Comparison of ENCODE assay signal across 26 mouse cellular contexts in the genomic region with DNA sequence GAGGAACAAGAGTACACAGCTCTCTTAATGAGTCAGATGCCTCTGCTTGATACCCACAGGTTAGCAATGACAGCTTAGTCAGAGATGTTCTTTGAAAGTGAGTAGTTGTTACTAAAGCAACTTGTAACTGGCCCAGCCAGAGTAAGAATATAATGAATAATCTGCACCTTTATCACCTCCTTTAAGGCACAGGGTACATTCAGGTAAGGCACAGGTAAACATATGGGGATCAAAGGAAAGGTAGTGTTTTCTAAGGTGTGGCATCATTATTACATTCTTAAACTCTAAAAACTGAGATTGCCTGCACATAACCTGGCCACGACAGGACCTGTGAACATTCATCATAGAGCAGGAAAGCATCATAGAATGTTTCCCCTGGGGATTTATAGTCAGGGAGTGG. TPM values are rescaled to one million over a fixed set of nuclear protein-coding genes. Genes with fewer than 3 reads are reported as not detected.
DNase-seq lines count a peak whose midpoint lies in the region; ATAC-seq and TF ChIP-seq lines count a peak whose summit lies in the region.
"Had no signal": no experiment of that assay in that cellular context is flagged by ENCODE, and none has a peak within 500 bp of the region (broad histone marks: within the 10 kb centered on the region; RNA-seq: fewer than 3 reads in every experiment).

No protein-coding gene starts in this region.

- DNase-seq in midbrain, postnatal 0 days (ENCODE audit: low spot score), result no peak
- no peak for DNase-seq in adrenal gland, adult 18-20 months (ENCODE audit: low spot score in 2 of 2)
- no peak for DNase-seq in forebrain, embryonic 11.5 days (ENCODE audit: low spot score)
- DNase-seq: adrenal gland, adult 8-10 months; adrenal gland, postnatal 25 days; cerebellum, adult 11-12 months; cerebellum, adult 8-10 months; cerebellum, postnatal 10 days; cerebellum, postnatal 36 days; forebrain, postnatal 0 days; gastrocnemius, postnatal 36 days; heart, postnatal 10 days; heart, postnatal 36 days; kidney, adult 11 months had no signal

- H3K4me1 ChIP-seq in stomach, embryonic 16.5 days (ENCODE audit: control insufficient read depth, insufficient read depth, low read length), result no peaks in the 10 kb centered on the region
- no peaks in the 10 kb centered on the region for H3K4me1 ChIP-seq in midbrain, postnatal 0 days (ENCODE audit: insufficient read depth, low read length)
- no peaks in the 10 kb centered on the region for H3K4me1 ChIP-seq in forebrain, embryonic 11.5 days (replicated peaks; ENCODE audit: control insufficient read depth, insufficient read depth, low read length)

- 66% methylated on average over 1 of the region's 1 CpGs for WGBS in stomach, embryonic 16.5 days
- 97% methylated on average over 1 of the region's 1 CpGs for WGBS in midbrain, postnatal 0 days
- WGBS in forebrain, embryonic 11.5 days, result 85% methylated on average over 1 of the region's 1 CpGs

- no peak overlapping the region for H3K4me2 ChIP-seq in stomach, embryonic 16.5 days (ENCODE audit: low read depth, low read length)
- H3K4me2 ChIP-seq in midbrain, postnatal 0 days (ENCODE audit: low read depth, low read length, poor library complexity, severe bottlenecking), result no peak overlapping the region
- no peak overlapping the region for H3K4me2 ChIP-seq in forebrain, embryonic 11.5 days (ENCODE audit: low read depth, low read length, severe bottlenecking)
- H3K4me2 ChIP-seq: heart, embryonic 12.5 days; heart, embryonic 15.5 days; hindbrain, embryonic 13.5 days; intestine, embryonic 15.5 days had no signal

- no peak overlapping the region for H3K9ac ChIP-seq in stomach, embryonic 16.5 days (ENCODE audit: low read length)
- no peak overlapping the region for H3K9ac ChIP-seq in midbrain, postnatal 0 days (replicated peaks; ENCODE audit: low read length, poor library complexity, severe bottlenecking)
- no peak overlapping the region for H3K9ac ChIP-seq in forebrain, embryonic 11.5 days (ENCODE audit: low read length)
- H3K9ac ChIP-seq: forebrain, postnatal 0 days; heart, embryonic 12.5 days; heart, embryonic 15.5 days; hindbrain, embryonic 13.5 days; intestine, embryonic 15.5 days had no signal

- H3K4me3 ChIP-seq in stomach, embryonic 16.5 days (replicated peaks; ENCODE audit: low read length), result no peak overlapping the region
- H3K4me3 ChIP-seq in midbrain, postnatal 0 days (ENCODE audit: low read depth, low read length), result no peak overlapping the region
- H3K4me3 ChIP-seq in forebrain, embryonic 11.5 days (ENCODE audit: low read depth, low read length), result no peak overlapping the region
- H3K4me3 ChIP-seq: forebrain, embryonic 10.5 days; heart, embryonic 12.5 days; heart, embryonic 15.5 days; hindbrain, embryonic 10.5 days; hindbrain, embryonic 13.5 days; intestine, embryonic 15.5 days had no signal

- no peaks in the 10 kb centered on the region for H3K9me3 ChIP-seq in stomach, embryonic 16.5 days (replicated peaks; ENCODE audit: control insufficient read depth, low read length)
- H3K9me3 ChIP-seq in midbrain, postnatal 0 days (ENCODE audit: low read length), result no peaks in the 10 kb centered on the region
- no peaks in the 10 kb centered on the region for H3K9me3 ChIP-seq in forebrain, embryonic 11.5 days (ENCODE audit: control insufficient read depth, low read length)
- H3K9me3 ChIP-seq: forebrain, embryonic 10.5 days; heart, embryonic 12.5 days; heart, embryonic 15.5 days; hindbrain, embryonic 10.5 days; hindbrain, embryonic 13.5 days; intestine, embryonic 15.5 days had no signal

- no peaks in the 10 kb centered on the region for H3K36me3 ChIP-seq in stomach, embryonic 16.5 days (ENCODE audit: control insufficient read depth, insufficient read depth, low read length)
- H3K36me3 ChIP-seq in midbrain, postnatal 0 days (ENCODE audit: insufficient read depth, low read length), result no peaks in the 10 kb centered on the region
- H3K36me3 ChIP-seq in forebrain, embryonic 11.5 days (ENCODE audit: control insufficient read depth, insufficient read depth, low read length), result no peaks in the 10 kb centered on the region
- H3K36me3 ChIP-seq: heart, embryonic 15.5 days; intestine, embryonic 15.5 days had no signal

- TF ChIP-seq CTCF in midbrain, postnatal 0 days (IDR thresholded peaks at IDR 0.05), result no peak

- peak; percentile 40 for ATAC-seq in activated CD4-positive, CD25-positive, alpha-beta regulatory T cell, adult 4 months
- peak; percentile 51 for ATAC-seq in inflammation-experienced regulatory T-cells, adult 6 months
- ATAC-seq in stomach, embryonic 16.5 days (ENCODE audit: insufficient read depth, low FRiP score), result peak; percentile 70
- ATAC-seq in midbrain, postnatal 0 days (ENCODE audit: low FRiP score), result no peak
- ATAC-seq in forebrain, embryonic 11.5 days (replicated peaks; ENCODE audit: low FRiP score), result no peak
- ATAC-seq: forebrain, embryonic 14.5 days; forebrain, postnatal 0 days; hindbrain, postnatal 0 days; intestine, embryonic 15.5 days; Patski had no signal

- no peaks in the 10 kb centered on the region for H3K27me3 ChIP-seq in stomach, embryonic 16.5 days (ENCODE audit: control insufficient read depth, insufficient read depth, low read length)
- H3K27me3 ChIP-seq in midbrain, postnatal 0 days (ENCODE audit: insufficient read depth, low read length), result no peaks in the 10 kb centered on the region
- no peaks in the 10 kb centered on the region for H3K27me3 ChIP-seq in forebrain, embryonic 11.5 days (ENCODE audit: control insufficient read depth, insufficient read depth, low read length)
- H3K27me3 ChIP-seq: heart, embryonic 12.5 days; heart, embryonic 15.5 days; hindbrain, embryonic 13.5 days; intestine, embryonic 15.5 days; Patski had no signal

- H3K27ac ChIP-seq in stomach, embryonic 16.5 days (ENCODE audit: low read length), result no peak overlapping the region
- no peak overlapping the region for H3K27ac ChIP-seq in midbrain, postnatal 0 days (ENCODE audit: low read depth, low read length)
- no peak overlapping the region for H3K27ac ChIP-seq in forebrain, embryonic 11.5 days (ENCODE audit: low read depth, low read length)
- H3K27ac ChIP-seq: forebrain, embryonic 10.5 days; heart, embryonic 15.5 days; hindbrain, embryonic 10.5 days; hindbrain, embryonic 13.5 days; hindbrain, postnatal 0 days; intestine, embryonic 15.5 days had no signal

RNA-seq across cellular contexts. Expression of a gene that starts 9.8 kb away (rescaled TPM):
- 10 to 100 TPM; 23.7 to 24.2 TPM for polyA plus RNA-seq in activated CD4-positive, CD25-positive, alpha-beta regulatory T cell, adult 4 months (2017; shearing (Covaris generic))
- 10 to 100 TPM; 23.2 to 30.0 (median 26.4) TPM for polyA plus RNA-seq in inflammation-experienced regulatory T-cells, adult 6 months (2017; shearing (Covaris generic))
- polyA plus RNA-seq in stomach, embryonic 16.5 days (2015; fragmentation: Nextera tagmentation; extraction: Ambion mirVana), result 15.7 and 16.4 TPM in 2 replicates
- 56.0 and 59.8 TPM in 2 replicates for total RNA-seq in midbrain, postnatal 0 days (2014; rRNA removed)
- 13.4 and 15.8 TPM in 2 replicates for polyA plus RNA-seq in midbrain, postnatal 0 days (2015; fragmentation: Nextera tagmentation; extraction: Ambion mirVana)
- 10 to 100 TPM; 43.4 to 45.8 TPM for total RNA-seq in adrenal gland, adult 18-20 months (2021)
- polyA plus RNA-seq in forebrain, embryonic 11.5 days (2014; fragmentation: Nextera tagmentation; extraction: Ambion mirVana), result 27.7 and 29.2 TPM in 2 replicates

Comparison
In these comparisons a context has a peak if more than half of its experiments do, and no peak if none do; other contexts are left out.
1. ATAC-seq: peak in activated CD4-positive, CD25-positive, alpha-beta regulatory T cell, adult 4 months (single experiment), inflammation-experienced regulatory T-cells, adult 6 months (single experiment) and stomach, embryonic 16.5 days (single experiment); none in midbrain, postnatal 0 days (single experiment) and forebrain, embryonic 11.5 days (single experiment).